Mouse (Mus musculus) embryonic facial prominence, embryonic 11.5 days (tissue): ENCODE measurements at regions not wholly inside any gene's neighbourhood (a gene's known extent, or its start where the extent isn't known, plus 50 kb on each side); places are given as distances from the start of the nearest gene placed in this dataset.

Source experiments
- ATAC-seq: fragments of 200-750 bp; cut with Nextera tagmentation; replicated peaks from 2 replicates; pipeline ENCODE4 v1.8.0; 2017; ENCODE audit warnings: low read depth; ENCODE audit not compliant: insufficient number of reproducible peaks, low FRiP score, low TSS enrichment
- DNase-seq: peaks from one replicate; pipeline ENCODE4 v3.0.0-alpha.2; 2015; ENCODE audit warnings: low spot score
- H3K27ac ChIP-seq: fragments of 300-500 bp; sonication (generic); replicated peaks from 2 replicates; pipeline ENCODE4 v1.5.1; 2014; ENCODE audit warnings: mild to moderate bottlenecking, low read depth, low read length, control low read depth
- H3K27me3 ChIP-seq: fragments of 300-500 bp; sonication (generic); 2 replicates; pipeline ENCODE4 v1.6.1; 2014; ENCODE audit warnings: mild to moderate bottlenecking, low read length, moderate library complexity, mixed read lengths; ENCODE audit not compliant: control insufficient read depth, insufficient read depth
- H3K36me3 ChIP-seq: fragments of 300-500 bp; sonication (generic); replicated peaks from 2 replicates; pipeline ENCODE4 v1.6.1; 2014; ENCODE audit warnings: low read depth, mild to moderate bottlenecking, low read length, moderate library complexity, mixed read lengths; ENCODE audit not compliant: control insufficient read depth, insufficient read depth
- H3K4me1 ChIP-seq: fragments of 300-500 bp; sonication (generic); 2 replicates; pipeline ENCODE4 v1.6.1; 2014; ENCODE audit warnings: low read length, mixed read lengths; ENCODE audit not compliant: control insufficient read depth, insufficient read depth
- H3K4me2 ChIP-seq: fragments of 300-500 bp; sonication (generic); 2 replicates; pipeline ENCODE4 v1.6.1; 2014; ENCODE audit warnings: low read depth, mild to moderate bottlenecking, control low read depth, low read length, moderate library complexity
- H3K4me3 ChIP-seq: fragments of 300-500 bp; sonication (generic); 2 replicates; pipeline ENCODE4 v1.5.1; 2014; ENCODE audit warnings: low read depth, low read length, control low read depth
- H3K9ac ChIP-seq: fragments of 300-500 bp; sonication (generic); replicated peaks from 2 replicates; pipeline ENCODE4 v1.6.1; 2014; ENCODE audit warnings: mild to moderate bottlenecking, control low read depth, low read length
- H3K9me3 ChIP-seq: fragments of 300-500 bp; sonication (generic); replicated peaks from 2 replicates; pipeline ENCODE4 v1.6.1; 2016; ENCODE audit warnings: mild to moderate bottlenecking, low read length, inconsistent platforms, mixed read lengths; ENCODE audit not compliant: control insufficient read depth
- WGBS: fragments of 180-500 bp; shearing (Covaris S2); extraction: QIAGEN DNeasy Blood & Tissue Kit; methylation state at CpG from one replicate; pipeline ENCODE4 v1.1.7; 2014; 5-methylcytosine and 5-hydroxymethylcytosine counted together

DNA sequence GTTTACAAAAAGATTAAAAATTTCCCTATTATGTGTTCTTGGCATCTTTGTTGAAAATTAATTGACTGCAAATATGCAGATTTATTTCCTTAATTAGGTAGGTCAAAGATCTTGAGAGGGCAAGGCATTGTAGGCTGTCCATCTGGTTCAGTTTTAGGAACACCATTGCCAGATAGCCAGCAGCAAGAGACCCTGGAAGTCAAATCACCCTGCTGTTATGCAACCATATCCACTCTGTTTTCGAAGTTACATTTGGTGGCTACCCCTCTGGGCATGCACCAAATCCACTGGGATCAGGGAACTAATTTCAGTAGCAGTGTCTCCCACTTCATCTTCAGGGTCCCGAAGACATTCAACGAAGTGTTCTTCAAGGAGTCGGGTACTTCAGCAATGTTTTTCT is 104.0 kb upstream of the Tmem178 start:
- no peak overlapping the region for H3K4me2 ChIP-seq
- H3K4me3 ChIP-seq: no peak overlapping the region
- WGBS: 71% methylated on average over 4 of the region's 4 CpGs
- DNase-seq (no peak), ATAC-seq (no peak)
- no peaks in the 10 kb centered on the region for H3K27me3 ChIP-seq
- H3K27ac ChIP-seq: no peak overlapping the region
- no peak overlapping the region for H3K9ac ChIP-seq
- H3K36me3 ChIP-seq: no peaks in the 10 kb centered on the region
- no peaks in the 10 kb centered on the region for H3K4me1 ChIP-seq
- H3K9me3 ChIP-seq: no peaks in the 10 kb centered on the region

DNA sequence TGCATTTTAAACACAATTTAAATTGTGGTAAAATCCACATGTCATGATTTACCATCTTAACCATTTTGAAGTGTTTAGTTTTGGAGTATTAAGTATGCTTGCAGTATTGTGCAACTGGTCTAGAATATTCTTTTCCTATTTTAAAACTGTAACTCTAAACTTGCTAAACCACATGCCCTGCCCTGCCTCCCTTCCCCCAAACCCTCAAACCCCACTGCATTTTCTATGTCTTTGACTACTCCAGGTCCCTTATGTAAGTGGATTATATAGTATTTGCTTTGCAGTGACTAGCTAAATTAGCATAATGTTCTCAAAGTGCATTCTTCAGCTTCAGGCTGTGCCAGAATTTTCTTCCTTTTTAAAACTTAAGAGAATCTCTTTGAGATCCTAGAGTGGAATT is 106.4 kb upstream of the Map4k3 start:
- no peaks in the 10 kb centered on the region for H3K4me1 ChIP-seq
- H3K9me3 ChIP-seq: no peaks in the 10 kb centered on the region
- no peaks in the 10 kb centered on the region for H3K36me3 ChIP-seq
- no peak overlapping the region for H3K9ac ChIP-seq
- no peaks in the 10 kb centered on the region for H3K27me3 ChIP-seq
- H3K27ac ChIP-seq: no peak overlapping the region
- ATAC-seq: no peak
- DNase-seq: no peak
- no peak overlapping the region for H3K4me2 ChIP-seq
- H3K4me3 ChIP-seq: no peak overlapping the region

DNA sequence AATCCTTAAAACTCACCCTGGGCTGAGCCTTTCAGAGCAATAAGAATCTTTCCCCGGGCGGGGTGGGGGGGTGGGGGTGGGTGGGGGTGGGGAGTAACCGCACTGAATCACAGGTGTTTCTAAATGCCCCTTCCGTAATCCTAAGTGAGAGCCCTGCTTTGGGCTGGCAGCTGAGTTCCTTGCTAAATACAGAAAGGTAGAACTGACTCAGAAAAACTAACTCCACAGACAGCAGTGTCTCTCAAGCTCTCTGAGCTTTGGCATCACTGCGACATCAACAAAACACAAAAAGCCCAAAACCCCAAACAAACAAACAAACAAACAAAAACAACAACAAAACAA is 105.9 kb upstream of the Map4k3 start:
- H3K27me3 ChIP-seq: no peaks in the 10 kb centered on the region
- no peaks in the 10 kb centered on the region for H3K36me3 ChIP-seq
- H3K4me3 ChIP-seq: no peak overlapping the region
- DNase-seq (no peak), ATAC-seq (no peak)
- H3K4me1 ChIP-seq: no peaks in the 10 kb centered on the region
- H3K27ac ChIP-seq: no peak overlapping the region
- no peak overlapping the region for H3K4me2 ChIP-seq
- H3K9ac ChIP-seq: no peak overlapping the region
- no peaks in the 10 kb centered on the region for H3K9me3 ChIP-seq
- 30% methylated on average over 5 of the region's 5 CpGs for WGBS

DNA sequence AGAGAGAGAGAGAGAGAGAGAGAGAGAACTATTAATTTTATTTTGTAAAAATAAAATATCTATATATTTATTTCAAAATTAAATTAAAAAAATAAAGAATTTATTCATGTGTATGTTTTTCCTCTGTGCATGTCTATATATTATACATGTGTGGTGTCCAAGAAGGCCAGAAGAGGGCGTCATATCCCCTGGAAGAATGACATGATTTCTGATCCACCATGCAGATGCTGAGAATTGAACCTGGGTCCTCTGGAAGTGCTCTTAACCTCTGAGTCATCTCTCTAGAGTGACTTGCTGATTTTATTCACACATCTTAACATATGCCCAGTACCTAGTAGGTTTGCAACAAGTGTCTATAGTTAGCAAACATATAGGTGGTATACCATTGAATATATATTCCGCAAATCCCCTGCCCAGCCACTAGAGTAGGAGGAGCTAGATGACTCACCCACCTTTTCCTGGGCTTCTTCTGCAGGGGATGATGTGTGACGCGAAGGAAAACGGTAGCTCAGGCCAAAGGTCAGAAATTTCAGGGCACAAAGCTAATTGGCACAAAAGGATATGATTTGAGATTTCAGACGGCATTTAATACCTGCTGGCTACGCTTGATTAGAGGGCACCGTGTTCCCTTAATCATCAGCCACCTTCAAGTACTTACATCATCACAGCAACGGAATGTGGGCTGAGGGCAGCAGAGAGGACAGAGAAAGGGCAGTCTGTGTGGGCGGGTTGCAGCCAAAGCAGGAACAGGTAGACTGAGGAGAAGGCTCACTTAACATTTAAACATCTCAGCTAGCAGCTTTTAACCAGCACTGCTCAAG is 105.3 kb upstream of the Map4k3 start:
- H3K36me3 ChIP-seq: no peaks in the 10 kb centered on the region
- H3K27me3 ChIP-seq: no peaks in the 10 kb centered on the region
- no peaks in the 10 kb centered on the region for H3K4me1 ChIP-seq
- WGBS: 21% methylated on average over 10 of the region's 10 CpGs
- no peak overlapping the region for H3K4me3 ChIP-seq
- no peak overlapping the region for H3K9ac ChIP-seq
- no peaks in the 10 kb centered on the region for H3K9me3 ChIP-seq
- H3K27ac ChIP-seq: no peak overlapping the region
- ATAC-seq (no peak; the same call in 1 of the 2 replicates), DNase-seq (no peak)
- H3K4me2 ChIP-seq: no peak overlapping the region

DNA sequence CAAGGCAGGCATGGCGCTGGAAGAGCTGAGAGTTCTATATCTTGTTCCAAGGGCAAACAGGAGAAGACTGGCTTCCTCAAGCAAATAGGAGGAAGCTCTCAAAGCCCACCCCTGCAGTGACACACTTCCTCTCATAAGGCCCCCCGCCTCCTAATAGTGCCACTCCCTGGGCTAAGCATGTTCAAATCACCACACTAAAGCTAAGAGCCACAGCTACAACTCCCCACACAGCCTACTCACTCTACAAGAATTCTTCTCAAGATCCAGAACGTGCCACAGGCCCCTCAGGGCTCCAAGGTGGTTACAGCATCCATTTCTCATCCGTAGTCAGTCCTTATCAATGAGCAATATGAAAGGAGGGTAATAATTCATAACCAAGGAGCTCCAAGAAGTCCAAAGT is 103.4 kb upstream of the Map4k3 start:
- Histone ChIP-seq H3K27ac (no peak overlapping the region), H3K27me3 (no peaks in the 10 kb centered on the region), H3K4me3 (no peak overlapping the region), H3K9ac (no peak overlapping the region), H3K9me3 (no peaks in the 10 kb centered on the region), H3K4me2 (no peak overlapping the region), H3K36me3 (no peaks in the 10 kb centered on the region), H3K4me1 (no peaks in the 10 kb centered on the region)
- WGBS: 80% methylated on average over 4 of the region's 4 CpGs
- ATAC-seq (no peak), DNase-seq (no peak)

DNA sequence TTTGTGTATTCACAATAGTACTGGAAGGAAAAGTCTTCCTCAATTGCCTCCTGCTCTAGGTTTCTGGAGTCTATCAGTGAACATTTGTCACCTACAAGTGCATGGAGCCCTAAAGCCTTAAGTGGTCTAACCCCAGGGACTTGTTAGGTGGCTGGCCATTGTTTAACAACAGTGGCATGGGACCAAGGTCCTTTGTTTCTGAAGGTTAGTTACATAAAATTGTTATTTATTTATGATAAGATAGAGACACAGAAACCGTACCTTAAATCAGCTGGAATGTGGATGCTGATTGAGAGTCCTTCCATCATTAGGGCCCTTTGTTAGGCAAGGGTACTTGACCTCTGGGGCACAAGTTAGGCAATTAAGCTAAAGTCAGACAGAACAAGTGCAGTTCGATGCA is 99.6 kb upstream of the Map4k3 start:
- H3K27me3 ChIP-seq: no peaks in the 10 kb centered on the region
- no peaks in the 10 kb centered on the region; the same call in 1 of the 2 replicates for H3K4me1 ChIP-seq
- DNase-seq: no peak
- no peak overlapping the region for H3K27ac ChIP-seq
- no peak overlapping the region for H3K9ac ChIP-seq
- no peaks in the 10 kb centered on the region for H3K9me3 ChIP-seq
- H3K4me3 ChIP-seq: no peak overlapping the region
- no peaks in the 10 kb centered on the region for H3K36me3 ChIP-seq
- WGBS: 39% methylated on average over 2 of the region's 2 CpGs
- no peak overlapping the region for H3K4me2 ChIP-seq
- ATAC-seq: no peak

DNA sequence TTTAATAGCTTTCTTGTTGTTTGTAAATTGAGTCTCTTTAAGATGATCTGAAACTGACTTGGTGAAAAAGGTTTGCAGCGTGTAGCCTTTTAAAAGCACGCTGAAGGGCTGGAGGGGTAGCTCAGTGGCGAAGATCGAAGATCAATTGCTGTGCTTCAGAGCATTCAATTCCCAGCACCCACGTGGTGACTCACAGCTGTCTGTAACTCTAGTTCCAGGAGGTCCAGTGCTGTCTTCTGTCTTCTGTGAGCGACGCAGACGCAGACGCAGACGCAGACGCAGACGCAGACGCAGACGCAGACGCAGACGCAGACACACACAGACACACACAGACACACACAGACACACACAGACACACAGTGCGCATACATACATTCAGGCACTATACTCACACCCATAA is 99.1 kb upstream of the Map4k3 start:
- no peak overlapping the region for H3K27ac ChIP-seq
- H3K9ac ChIP-seq: no peak overlapping the region
- no peaks in the 10 kb centered on the region for H3K27me3 ChIP-seq
- DNase-seq (no peak), ATAC-seq (no peak)
- H3K36me3 ChIP-seq: no peaks in the 10 kb centered on the region
- no peaks in the 10 kb centered on the region for H3K9me3 ChIP-seq
- no peak overlapping the region for H3K4me2 ChIP-seq
- WGBS: 88% methylated on average over 17 of the region's 17 CpGs
- no peak overlapping the region for H3K4me3 ChIP-seq
- H3K4me1 ChIP-seq: no peaks in the 10 kb centered on the region; the same call in 1 of the 2 replicates

DNA sequence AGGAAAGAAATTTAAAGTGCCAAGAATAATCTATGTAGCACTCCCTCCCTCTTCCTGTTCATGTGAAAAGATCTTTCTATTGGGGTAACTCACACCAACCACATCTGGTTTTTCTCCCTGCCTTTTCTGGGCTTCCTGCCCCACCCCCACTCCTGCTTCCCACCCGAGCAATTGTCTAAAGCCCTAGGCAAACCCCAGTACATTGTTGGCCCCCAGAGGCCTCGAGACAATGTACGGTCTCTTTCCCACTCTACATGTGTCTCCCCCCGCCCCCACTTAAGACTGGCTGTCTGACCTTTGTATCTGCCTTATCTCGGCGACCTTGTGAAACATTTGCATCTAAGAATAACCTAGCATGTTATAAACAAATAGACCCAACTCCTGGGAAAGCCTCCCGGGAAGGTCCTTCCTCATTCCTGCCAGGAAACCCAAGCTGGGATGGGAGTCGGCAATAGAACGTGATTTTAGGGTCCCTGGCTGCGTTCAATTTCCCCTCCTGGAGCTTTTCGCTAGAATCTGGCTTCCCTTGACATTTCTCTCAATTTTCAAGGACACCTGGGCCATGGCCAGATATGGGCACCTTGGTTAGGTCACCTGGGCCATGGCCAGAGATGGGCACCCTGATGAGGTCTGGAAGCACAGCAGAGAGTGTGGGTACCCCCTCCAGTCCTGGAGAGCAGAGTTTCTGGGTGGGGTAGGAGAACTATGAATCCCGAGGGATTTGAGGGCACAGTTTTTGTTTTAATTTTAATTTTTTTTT is 97.9 kb upstream of the Map4k3 start:
- no peaks in the 10 kb centered on the region for H3K27me3 ChIP-seq
- H3K9me3 ChIP-seq: no peaks in the 10 kb centered on the region
- 32% methylated on average over 12 of the region's 12 CpGs for WGBS
- no peak overlapping the region for H3K9ac ChIP-seq
- ATAC-seq: 0 out of 2 replicates have a peak, but pooled peaks have one; percentile 52
- no peak overlapping the region for H3K4me3 ChIP-seq
- no peaks in the 10 kb centered on the region for H3K36me3 ChIP-seq
- no peaks in the 10 kb centered on the region; the same call in 1 of the 2 replicates for H3K4me1 ChIP-seq
- H3K27ac ChIP-seq: no peak overlapping the region
- peak; percentile 67 for DNase-seq
- H3K4me2 ChIP-seq: 0 out of 2 replicates have a peak overlapping the region, but pooled peaks have one; percentile 0
